Comparison of ENCODE assay signal across 12 mouse cellular contexts in the genomic region with DNA sequence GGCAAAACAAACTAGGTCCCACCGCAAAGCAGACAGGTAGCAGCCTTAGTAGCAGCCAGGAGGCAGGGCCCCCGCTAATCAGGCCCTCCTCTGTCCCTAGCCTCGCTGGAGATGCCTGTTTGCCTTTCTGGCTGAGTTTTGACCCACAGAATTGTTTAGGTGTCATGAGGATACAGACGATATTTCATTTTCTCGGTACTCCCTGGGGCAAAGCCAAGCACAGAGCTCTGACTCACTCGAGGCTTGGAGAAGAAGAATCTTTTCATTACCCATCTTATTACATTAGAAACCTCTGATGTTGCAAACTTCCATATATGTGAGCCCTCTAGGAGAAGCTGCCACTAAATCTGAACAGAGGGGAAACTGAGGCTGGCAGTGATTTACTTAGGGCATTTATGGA.
"Had no signal": no experiment of that assay in that cellular context is flagged by ENCODE, and none has a peak within 500 bp of the region (broad histone marks: within the 10 kb centered on the region; RNA-seq: fewer than 3 reads in every experiment).

No protein-coding gene starts in this region.

- H3K9ac ChIP-seq: limb, embryonic 15.5 days; liver, embryonic 12.5 days; lung, embryonic 14.5 days; midbrain, embryonic 12.5 days; neural tube, embryonic 12.5 days had no signal

- ATAC-seq: liver, embryonic 12.5 days had no signal

- H3K4me1 ChIP-seq: liver, embryonic 12.5 days had no signal

- H3K4me2 ChIP-seq: limb, embryonic 15.5 days; liver, embryonic 12.5 days; lung, embryonic 14.5 days; midbrain, embryonic 12.5 days; neural tube, embryonic 12.5 days had no signal

- H3K9me3 ChIP-seq: limb, embryonic 15.5 days; liver, embryonic 12.5 days; midbrain, embryonic 12.5 days; neural tube, embryonic 12.5 days had no signal

- H3K36me3 ChIP-seq: limb, embryonic 15.5 days; liver, embryonic 12.5 days; midbrain, embryonic 12.5 days; neural tube, embryonic 12.5 days had no signal

- H3K27ac ChIP-seq: limb, embryonic 15.5 days; liver, embryonic 12.5 days; macrophage; midbrain, embryonic 12.5 days; neural tube, embryonic 12.5 days had no signal

- DNase-seq: kidney, adult 18-20 months; kidney, postnatal 36 days; layer of hippocampus, adult 9-11 months; layer of hippocampus, postnatal 36 days; lung, embryonic 14.5 days; lung, postnatal 10 days; thymus, postnatal 4 days had no signal

- H3K4me3 ChIP-seq: limb, embryonic 15.5 days; liver, embryonic 12.5 days; midbrain, embryonic 12.5 days; neural tube, embryonic 12.5 days had no signal
